Mouse (Mus musculus): ENCODE measurements around the gene Cmtm5.

DNA sequence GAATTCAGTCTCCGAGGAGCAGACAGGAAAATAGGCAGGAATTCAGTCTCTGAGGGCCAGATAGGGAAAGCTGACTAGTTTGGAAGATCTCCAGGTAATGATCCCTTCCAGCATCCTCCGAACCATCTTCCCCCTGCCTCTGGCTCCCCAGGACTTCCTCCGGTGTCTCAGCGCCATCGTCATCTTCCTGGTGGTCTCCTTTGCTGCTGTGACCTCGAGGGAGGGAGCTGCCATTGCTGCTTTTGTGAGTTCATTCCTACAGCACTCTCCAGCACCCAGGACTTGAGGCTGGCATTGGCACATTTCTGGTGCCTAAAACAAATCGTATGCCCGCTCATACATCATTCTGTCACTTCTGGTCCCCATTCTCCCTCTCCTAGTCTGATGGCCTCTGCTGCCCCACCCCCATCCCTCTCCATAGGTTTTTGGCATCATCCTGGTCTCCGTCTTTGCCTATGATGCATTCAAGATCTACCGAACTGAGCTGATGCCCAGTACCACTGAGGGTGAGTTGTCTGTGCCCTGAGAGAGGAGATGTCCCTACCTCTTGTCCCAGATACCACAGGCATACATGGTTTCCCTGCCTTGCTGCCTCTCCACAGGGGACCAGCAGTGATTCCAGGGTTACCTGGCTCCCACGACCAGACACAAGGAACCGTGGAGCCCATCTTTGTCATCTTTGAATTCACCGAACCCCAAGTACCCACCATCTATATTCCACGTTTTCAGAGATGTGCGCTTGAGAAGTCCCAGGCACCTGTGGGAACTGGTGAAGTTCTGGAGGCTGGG is 2.6 kb downstream of the Cmtm5 start:
- TF ChIP-seq CTCF (IDR thresholded peaks at IDR 0.05; ENCODE audit: control insufficient read depth, insufficient read depth, insufficient replicate concordance, low read depth, low read length) = no peak
- no peak for TF ChIP-seq POLR2A (IDR thresholded peaks at IDR 0.05; ENCODE audit: control insufficient read depth, low read depth, low read length)

Data from testis, adult 2 months (tissue).